Mouse (Mus musculus) kidney, adult 2 months (tissue): ENCODE results near the gene Akain1. TPM values are rescaled to one million over a fixed set of nuclear protein-coding genes. Genes with fewer than 3 reads are reported as not detected.

Experiments used
- DNase-seq: peaks from one replicate; pipeline ENCODE4 v3.0.0; 2021
- H3K27ac ChIP-seq: fragments of 200-500 bp; 2 replicates; pipeline ENCODE4 v1.5.1; 2012; ENCODE audit warnings: low read depth, low read length, control low read depth, inconsistent platforms; ENCODE audit not compliant: insufficient read depth
- H3K27me3 ChIP-seq: fragments of 200-500 bp; replicated peaks from 2 replicates; pipeline ENCODE4 v1.6.1; 2012; ENCODE audit warnings: mild to moderate bottlenecking, moderate library complexity, low read length, inconsistent platforms; ENCODE audit not compliant: control insufficient read depth, insufficient read depth
- H3K36me3 ChIP-seq: fragments of 200-500 bp; 2 replicates; pipeline ENCODE4 v1.6.1; 2012; ENCODE audit warnings: mild to moderate bottlenecking, moderate library complexity, low read length, inconsistent platforms; ENCODE audit not compliant: control insufficient read depth, insufficient read depth
- H3K4me1 ChIP-seq: fragments of 200-500 bp; 2 replicates; pipeline ENCODE4 v1.6.1; 2011; ENCODE audit warnings: low read length; ENCODE audit not compliant: control insufficient read depth, insufficient read depth
- H3K4me3 ChIP-seq: fragments of 200-500 bp; 2 replicates; pipeline ENCODE4 v1.5.1; 2011; ENCODE audit warnings: mild to moderate bottlenecking, low read depth, low read length, control low read depth; ENCODE audit not compliant: insufficient read depth
- CTCF ChIP-seq: fragments of 200-500 bp; conservative IDR thresholded peaks from 2 replicates; pipeline ENCODE4 v1.5.1; 2011; ENCODE audit warnings: low read depth, mild to moderate bottlenecking, control low read depth, low read length, moderate library complexity, mixed read lengths; ENCODE audit not compliant: insufficient read depth, insufficient read length
- POLR2A ChIP-seq: fragments of 200-500 bp; IDR thresholded peaks from one replicate; pipeline ENCODE4 v1.6.1; 2011; ENCODE audit warnings: low read depth, low read length, control low read depth
- WGBS: fragments of 180-500 bp; shearing (Covaris S2); methylation state at CpG from one replicate; pipeline ENCODE4 v1.1.7; 2018; 5-methylcytosine and 5-hydroxymethylcytosine counted together
- polyA plus RNA-seq: library from polyadenylated mRNA; depleted of rRNA; stranded (reverse); fragments of >200 nt; gene quantifications from 2 replicates; pipeline ENCODE4 v1.2.3, GENCODE M21; 2012; rRNA removed

The Akain1 gene
- polyA plus RNA-seq, result not detected in 2 replicates

GRCm38 (mm10) chr17:69438990-69439491, at the start of gene Akain1:
Gene Akain1, plus strand, starts transcription at chr17:69439326.
- peak; percentile 64 for DNase-seq
- Histone ChIP-seq H3K27me3 (no peaks in the 10 kb centered on the region), H3K27ac (no peak within 1 kb of the TSS), H3K4me1 (no peaks in the 10 kb centered on the region), H3K4me3 (peak within 1 kb of the TSS; percentile 15; the same call in 1 of the 2 replicates), H3K36me3 (no peaks in the 10 kb centered on the region)
- WGBS, result under 1% methylated on average over 41 of the region's 44 CpGs
- TF ChIP-seq CTCF, result no peak
- no peak for TF ChIP-seq POLR2A

DNA sequence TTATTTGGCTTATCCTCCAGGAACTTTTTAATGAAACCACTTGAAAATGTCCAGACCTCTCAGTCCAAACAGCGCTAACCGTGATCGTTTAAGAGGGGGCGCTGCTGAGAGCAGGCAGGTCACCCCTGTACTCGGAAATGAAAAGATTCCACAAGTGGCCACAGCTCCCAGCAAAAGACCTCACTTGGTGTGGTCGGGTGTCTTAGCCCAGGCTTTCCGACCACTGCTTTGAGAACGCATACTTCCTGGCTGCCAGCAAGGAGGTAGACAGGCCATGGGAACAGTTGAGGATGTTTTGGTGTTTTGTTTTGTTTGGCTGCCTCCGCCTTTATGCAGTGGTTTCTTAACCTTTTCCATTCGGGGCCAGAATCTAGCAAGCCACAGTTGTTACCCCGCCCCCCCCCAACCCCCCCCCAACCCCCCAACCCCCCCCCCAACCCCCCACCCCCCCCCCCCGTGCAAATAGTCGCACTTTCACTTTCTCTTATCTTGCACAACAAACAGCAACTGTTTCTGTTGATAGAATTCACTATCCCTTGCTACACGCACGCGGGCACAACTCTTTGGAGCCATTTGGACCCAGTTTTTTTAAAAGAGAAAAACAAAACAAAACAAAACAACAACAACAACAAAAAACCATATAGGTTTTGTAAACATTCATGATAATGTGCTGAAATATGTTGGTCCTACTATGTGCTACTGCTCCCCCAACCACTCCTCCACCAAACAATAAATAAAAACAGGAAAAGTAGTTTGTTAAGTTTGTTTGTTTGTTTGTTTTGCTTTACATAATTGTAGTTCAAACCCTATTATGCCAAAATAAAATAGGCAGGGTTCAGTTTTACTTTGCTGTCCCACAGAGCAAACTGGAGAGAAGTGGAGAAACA, 42.7 kb upstream of the Akain1 start:
- peak overlapping the region; percentile 59 for H3K27ac ChIP-seq
- no peaks in the 10 kb centered on the region for H3K27me3 ChIP-seq
- H3K36me3 ChIP-seq, result no peaks in the 10 kb centered on the region
- DNase-seq, result peak; percentile 54
- no peaks in the 10 kb centered on the region for H3K4me1 ChIP-seq
- peak overlapping the region; percentile 27; the same call in 1 of the 2 replicates for H3K4me3 ChIP-seq
- TF ChIP-seq POLR2A (no peak), CTCF (0 out of 2 replicates have a peak, but pooled peaks have one; percentile 16)
- WGBS, result 30% methylated on average over 16 of the region's 16 CpGs

- no peak for DNase-seq
- no peak for TF ChIP-seq CTCF
- no peak for TF ChIP-seq POLR2A
- Histone ChIP-seq H3K4me1 (no peaks in the 10 kb centered on the region), H3K27ac (no peak overlapping the region), H3K36me3 (no peaks in the 10 kb centered on the region), H3K27me3 (no peaks in the 10 kb centered on the region), H3K4me3 (no peak overlapping the region)
- 22% methylated on average over 5 of the region's 5 CpGs for WGBS
These were observed 42.0 kb upstream of the Akain1 start for GRCm38 (mm10) chr17:69397163-69397562.

GRCm38 (mm10) chr17:69398092-69398491, 41.0 kb upstream of the Akain1 start:
- DNase-seq, result no peak
- no peaks in the 10 kb centered on the region for H3K27me3 ChIP-seq
- H3K4me1 ChIP-seq, result no peaks in the 10 kb centered on the region
- no peak overlapping the region for H3K4me3 ChIP-seq
- H3K36me3 ChIP-seq, result no peaks in the 10 kb centered on the region
- TF ChIP-seq CTCF (no peak), POLR2A (no peak)
- H3K27ac ChIP-seq, result no peak overlapping the region

DNA sequence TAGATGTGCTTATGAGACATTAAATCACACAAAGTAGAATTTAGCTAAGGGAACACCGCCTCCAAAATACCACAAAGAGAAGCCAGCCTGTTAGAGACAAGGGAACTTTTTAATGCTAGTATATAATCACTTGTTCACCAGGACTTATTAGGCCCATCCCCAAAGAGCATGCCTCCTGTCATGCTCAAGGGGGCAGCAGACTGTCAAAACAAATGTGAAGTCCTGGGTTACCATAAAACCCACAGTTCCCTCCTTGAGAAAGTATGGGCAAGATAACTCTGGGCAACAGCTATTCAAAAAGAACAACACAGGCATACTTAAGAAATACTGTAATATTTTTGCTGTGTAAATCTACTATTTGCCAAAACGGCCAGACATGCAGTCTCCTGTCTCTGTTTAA, 38.0 kb upstream of the Akain1 start:
- no peaks in the 10 kb centered on the region for H3K4me1 ChIP-seq
- no peak overlapping the region for H3K27ac ChIP-seq
- H3K36me3 ChIP-seq, result no peaks in the 10 kb centered on the region
- H3K27me3 ChIP-seq, result no peaks in the 10 kb centered on the region
- no peak for DNase-seq
- WGBS, result 77% methylated on average over 2 of the region's 2 CpGs
- H3K4me3 ChIP-seq, result no peak overlapping the region
- TF ChIP-seq POLR2A (no peak), CTCF (no peak)

- no peak overlapping the region for H3K4me3 ChIP-seq
- H3K27me3 ChIP-seq, result no peaks in the 10 kb centered on the region
- H3K36me3 ChIP-seq, result no peaks in the 10 kb centered on the region
- H3K27ac ChIP-seq, result no peak overlapping the region
- no peak for TF ChIP-seq CTCF
- no peak for TF ChIP-seq POLR2A
- no peaks in the 10 kb centered on the region for H3K4me1 ChIP-seq
- no peak for DNase-seq
These were observed 23.0 kb upstream of the Akain1 start for GRCm38 (mm10) chr17:69416163-69416562.

- H3K36me3 ChIP-seq, result no peaks in the 10 kb centered on the region
- no peaks in the 10 kb centered on the region for H3K4me1 ChIP-seq
- H3K4me3 ChIP-seq, result peak overlapping the region; percentile 74
- H3K27ac ChIP-seq, result peak overlapping the region; percentile 99
- DNase-seq, result peak; percentile 97
- under 1% methylated on average over 55 of the region's 56 CpGs for WGBS
- H3K27me3 ChIP-seq, result no peaks in the 10 kb centered on the region
- TF ChIP-seq POLR2A, result peak; percentile 56
- no peak for TF ChIP-seq CTCF
These were observed 22.0 kb upstream of the Akain1 start for GRCm38 (mm10) chr17:69416920-69417661.
